Mouse (Mus musculus): ENCODE results near the gene Akap13. TPM values are rescaled to one million over a fixed set of nuclear protein-coding genes. Genes with fewer than 3 reads are reported as not detected.
"Not testable (repeated sequence)": the region's sequence is repeated elsewhere in the genome, so short reads cannot be mapped to it uniquely, and the experiment has no call there.

The Akap13 gene
- polyA plus RNA-seq, 1 experiment from 2014 or later: 48.5 TPM

- Histone ChIP-seq H3K27me3 (no peaks in the 10 kb centered on the region), H3K4me2 (replicated peaks) (peak overlapping the region; percentile 57; the same call in 1 of the 2 replicates), H3K9ac (no peak overlapping the region), H3K4me3 (no peak overlapping the region), H3K4me1 (peaks cover 8% of the 10 kb centered on the region; the same call in 1 of the 2 replicates), H3K9me3 (no peaks in the 10 kb centered on the region), H3K27ac (no peak overlapping the region), H3K36me3 (peaks cover 10% of the 10 kb centered on the region; the same call in 1 of the 2 replicates)
- 93% methylated on average over 3 of the region's 3 CpGs for WGBS
- ATAC-seq (ENCODE audit: insufficient number of reproducible peaks, insufficient read depth, low FRiP score, low TSS enrichment): no peak
Measured at GRCm38 (mm10) chr7:75782723-75783011, 327.3 kb downstream of the Akap13 start.

GRCm38 (mm10) chr7:75785388-75786328, 330.3 kb downstream of the Akap13 start:
- Histone ChIP-seq H3K9me3 (no peaks in the 10 kb centered on the region), H3K27me3 (no peaks in the 10 kb centered on the region), H3K9ac (no peak overlapping the region), H3K4me2 (replicated peaks) (no peak overlapping the region), H3K4me3 (no peak overlapping the region), H3K27ac (no peak overlapping the region), H3K36me3 (no peaks in the 10 kb centered on the region), H3K4me1 (peaks cover 5% of the 10 kb centered on the region; the same call in 1 of the 2 replicates)
- no peak for ATAC-seq (ENCODE audit: insufficient number of reproducible peaks, insufficient read depth, low FRiP score, low TSS enrichment)
- WGBS: 87% methylated on average over 14 of the region's 14 CpGs

GRCm38 (mm10) chr7:75786812-75787211, 331.5 kb downstream of the Akap13 start:
- Histone ChIP-seq H3K9ac (no peak overlapping the region), H3K9me3 (no peaks in the 10 kb centered on the region), H3K4me3 (no peak overlapping the region), H3K27me3 (no peaks in the 10 kb centered on the region), H3K4me2 (replicated peaks) (no peak overlapping the region), H3K4me1 (no peaks in the 10 kb centered on the region), H3K36me3 (no peaks in the 10 kb centered on the region), H3K27ac (no peak overlapping the region)
- WGBS: 13% methylated on average over 1 of the region's 2 CpGs
- ATAC-seq (ENCODE audit: insufficient number of reproducible peaks, insufficient read depth, low FRiP score, low TSS enrichment): no peak

- WGBS: 80% methylated on average over 3 of the region's 3 CpGs
- Histone ChIP-seq H3K4me1 (no peaks in the 10 kb centered on the region), H3K27ac (no peak overlapping the region), H3K36me3 (no peaks in the 10 kb centered on the region), H3K4me2 (replicated peaks) (no peak overlapping the region), H3K27me3 (no peaks in the 10 kb centered on the region), H3K9ac (no peak overlapping the region), H3K9me3 (no peaks in the 10 kb centered on the region), H3K4me3 (no peak overlapping the region)
- ATAC-seq (ENCODE audit: insufficient number of reproducible peaks, insufficient read depth, low FRiP score, low TSS enrichment): no peak
Measured at GRCm38 (mm10) chr7:75787371-75787770, 332.0 kb downstream of the Akap13 start.

GRCm38 (mm10) chr7:75788069-75788800, 332.9 kb downstream of the Akap13 start:
- H3K27me3 ChIP-seq; H3K4me3 ChIP-seq; H3K36me3 ChIP-seq; H3K4me2 ChIP-seq (replicated peaks); H3K27ac ChIP-seq; H3K4me1 ChIP-seq; H3K9me3 ChIP-seq; ATAC-seq (ENCODE audit: insufficient number of reproducible peaks, insufficient read depth, low FRiP score, low TSS enrichment); H3K9ac ChIP-seq: not testable (repeated sequence)
- whole genome bisulfite sequencing: 78% methylated on average over 4 of the region's 7 CpGs

GRCm38 (mm10) chr7:75788801-75789135, 333.4 kb downstream of the Akap13 start:
- not testable (repeated sequence) for H3K27ac ChIP-seq

GRCm38 (mm10) chr7:75789746-75790145, 334.4 kb downstream of the Akap13 start:
- H3K36me3 ChIP-seq: no peaks in the 10 kb centered on the region
- no peak overlapping the region for H3K27ac ChIP-seq
- no peaks in the 10 kb centered on the region for H3K27me3 ChIP-seq
- H3K4me3 ChIP-seq: no peak overlapping the region
- H3K9me3 ChIP-seq: no peaks in the 10 kb centered on the region
- ATAC-seq (ENCODE audit: insufficient number of reproducible peaks, insufficient read depth, low FRiP score, low TSS enrichment): no peak
- 95% methylated on average over 6 of the region's 6 CpGs for WGBS
- no peak overlapping the region for H3K4me2 ChIP-seq (replicated peaks)
- H3K9ac ChIP-seq: no peak overlapping the region
- no peaks in the 10 kb centered on the region; the same call in 1 of the 2 replicates for H3K4me1 ChIP-seq

More at GRCm38 (mm10) chr7:75788801-75789135, 333.4 kb downstream of the Akap13 start:
- H3K4me2 ChIP-seq (replicated peaks); ATAC-seq (ENCODE audit: insufficient number of reproducible peaks, insufficient read depth, low FRiP score, low TSS enrichment); H3K9me3 ChIP-seq; H3K36me3 ChIP-seq; H3K4me1 ChIP-seq; H3K27me3 ChIP-seq; H3K9ac ChIP-seq; H3K4me3 ChIP-seq: not testable (repeated sequence)
- WGBS: 80% methylated on average over 3 of the region's 3 CpGs

- not testable (repeated sequence) for H3K9ac ChIP-seq; H3K27ac ChIP-seq; H3K36me3 ChIP-seq; ATAC-seq (ENCODE audit: insufficient number of reproducible peaks, insufficient read depth, low FRiP score, low TSS enrichment); H3K27me3 ChIP-seq; H3K4me1 ChIP-seq; H3K4me3 ChIP-seq; H3K4me2 ChIP-seq (replicated peaks); H3K9me3 ChIP-seq
- WGBS: 81% methylated on average over 13 of the region's 13 CpGs
Measured at GRCm38 (mm10) chr7:75791092-75791837, 335.9 kb downstream of the Akap13 start.

- no peak for ATAC-seq (ENCODE audit: insufficient number of reproducible peaks, insufficient read depth, low FRiP score, low TSS enrichment)
- Histone ChIP-seq H3K27ac (no peak overlapping the region), H3K27me3 (no peaks in the 10 kb centered on the region), H3K9me3 (no peaks in the 10 kb centered on the region), H3K4me3 (no peak overlapping the region), H3K9ac (no peak overlapping the region), H3K36me3 (no peaks in the 10 kb centered on the region), H3K4me2 (replicated peaks) (no peak overlapping the region), H3K4me1 (peaks cover 6% of the 10 kb centered on the region; the same call in 1 of the 2 replicates)
- 63% methylated on average over 2 of the region's 2 CpGs for WGBS
Measured at GRCm38 (mm10) chr7:75793091-75793490, 337.8 kb downstream of the Akap13 start.

GRCm38 (mm10) chr7:75793654-75794335, 338.5 kb downstream of the Akap13 start:
- no peak overlapping the region for H3K27ac ChIP-seq
- no peak for ATAC-seq (ENCODE audit: insufficient number of reproducible peaks, insufficient read depth, low FRiP score, low TSS enrichment)

GRCm38 (mm10) chr7:75795106-75795505, 339.8 kb downstream of the Akap13 start:
- 83% methylated on average over 8 of the region's 8 CpGs for WGBS
- no peaks in the 10 kb centered on the region for H3K36me3 ChIP-seq

More at GRCm38 (mm10) chr7:75793654-75794335, 338.5 kb downstream of the Akap13 start:
- Histone ChIP-seq H3K9ac (no peak overlapping the region), H3K36me3 (no peaks in the 10 kb centered on the region), H3K27me3 (no peaks in the 10 kb centered on the region), H3K4me2 (replicated peaks) (no peak overlapping the region), H3K4me3 (no peak overlapping the region), H3K9me3 (no peaks in the 10 kb centered on the region), H3K4me1 (peaks cover 6% of the 10 kb centered on the region; the same call in 1 of the 2 replicates)
- 31% methylated on average over 3 of the region's 3 CpGs for WGBS

More at GRCm38 (mm10) chr7:75795106-75795505, 339.8 kb downstream of the Akap13 start:
- Histone ChIP-seq H3K4me1 (peaks cover 6% of the 10 kb centered on the region; the same call in 1 of the 2 replicates), H3K27ac (no peak overlapping the region), H3K4me3 (no peak overlapping the region), H3K9me3 (no peaks in the 10 kb centered on the region), H3K4me2 (replicated peaks) (no peak overlapping the region), H3K9ac (no peak overlapping the region), H3K27me3 (no peaks in the 10 kb centered on the region)
- no peak for ATAC-seq (ENCODE audit: insufficient number of reproducible peaks, insufficient read depth, low FRiP score, low TSS enrichment)

Data from embryonic facial prominence, embryonic 12.5 days (tissue).